Mouse (Mus musculus) kidney, adult 2 months (tissue): ENCODE results near the gene Scamp3.

Experiments used
- CTCF ChIP-seq: fragments of 200-500 bp; conservative IDR thresholded peaks from 2 replicates; pipeline ENCODE4 v1.5.1; 2011; ENCODE audit warnings: low read depth, mild to moderate bottlenecking, control low read depth, low read length, moderate library complexity, mixed read lengths; ENCODE audit not compliant: insufficient read depth, insufficient read length
- POLR2A ChIP-seq: fragments of 200-500 bp; IDR thresholded peaks from one replicate; pipeline ENCODE4 v1.6.1; 2011; ENCODE audit warnings: low read depth, low read length, control low read depth

DNA sequence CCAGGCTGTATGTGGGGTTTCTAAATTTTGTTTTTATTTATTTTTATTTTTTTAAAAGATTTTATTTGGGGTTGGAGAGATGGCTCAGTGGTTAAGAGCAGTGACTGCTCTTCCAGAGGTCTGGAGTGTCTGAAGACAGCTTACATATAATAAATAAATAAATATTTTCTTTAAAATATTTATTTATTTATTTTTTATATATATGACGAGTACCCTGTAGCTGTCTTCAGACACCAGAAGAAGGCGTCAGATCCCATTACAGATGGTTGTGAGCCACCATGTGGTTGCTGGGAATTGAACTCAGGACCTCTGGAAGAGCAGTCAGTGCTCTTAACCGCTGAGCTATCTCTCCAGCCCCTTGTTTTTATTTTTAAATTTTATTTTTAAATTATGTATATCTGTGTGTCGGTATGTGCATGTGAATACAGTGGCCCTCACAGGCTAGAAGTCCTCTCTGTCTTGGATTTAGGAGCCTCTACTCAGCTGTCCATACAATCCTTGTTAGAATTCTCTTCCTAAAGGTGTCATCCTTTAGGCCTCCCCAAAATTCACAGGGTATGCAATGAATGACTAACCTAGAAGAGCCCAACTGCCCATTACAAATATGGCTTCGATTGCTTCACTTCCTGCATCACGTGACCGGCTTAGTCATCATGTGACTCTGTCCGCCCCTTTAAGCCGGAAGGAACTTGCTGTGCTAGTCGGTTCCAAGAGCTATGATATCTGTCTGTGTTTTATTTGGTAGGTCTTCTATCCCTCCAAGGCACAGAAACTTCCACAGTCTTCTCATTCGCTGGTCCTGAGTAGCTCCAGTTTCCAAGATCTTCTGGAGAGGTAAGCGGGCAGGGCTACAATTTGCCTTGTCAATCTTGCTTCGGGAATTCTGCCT, 25.2 kb downstream of the Scamp3 start, which contains the start of gene Gba:
- no peak for TF ChIP-seq POLR2A
- no peak for TF ChIP-seq CTCF
